Mouse (Mus musculus) C2C12 (cell line): ENCODE data around the gene Dnajc5.

ENCODE experiments used
- CTCF ChIP-seq: IDR thresholded peaks from one replicate; pipeline ENCODE4 v1.5.1; 2011; ENCODE audit not compliant: control insufficient read depth, insufficient read depth, insufficient read length
- USF1 ChIP-seq: IDR thresholded peaks from one replicate; pipeline ENCODE4 v1.6.1; 2011; ENCODE audit warnings: low read depth, mild to moderate bottlenecking, control low read depth, moderate library complexity

DNA sequence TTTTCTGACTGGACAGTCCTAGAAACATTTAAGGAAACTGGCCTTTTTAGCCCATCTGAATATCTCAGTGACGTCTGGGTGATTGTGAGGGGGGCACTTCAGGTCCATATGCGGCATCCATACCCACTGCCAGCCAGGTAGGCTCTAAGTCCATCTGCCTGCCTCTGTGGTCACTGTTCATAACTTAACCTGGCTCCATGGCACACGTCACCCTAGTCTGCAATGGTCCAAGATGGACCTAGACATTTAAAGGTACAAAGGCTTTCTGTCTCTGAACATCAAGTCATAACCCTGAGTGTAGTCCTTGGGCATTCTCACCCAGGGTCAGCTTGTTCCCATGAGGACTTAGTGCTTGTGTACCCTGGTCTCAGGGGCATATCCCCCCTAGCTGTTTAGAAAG is 47.1 kb downstream of the Dnajc5 start:
- TF ChIP-seq CTCF: no peak
- TF ChIP-seq USF1: no peak
